Mouse (Mus musculus): ENCODE results near the gene Nfkbie. TPM values are rescaled to one million over a fixed set of nuclear protein-coding genes. Genes with fewer than 3 reads are reported as not detected.

Nfkbie gene
- polyA plus RNA-seq, 1 experiment from 2014 or later: 4.2 TPM

DNA sequence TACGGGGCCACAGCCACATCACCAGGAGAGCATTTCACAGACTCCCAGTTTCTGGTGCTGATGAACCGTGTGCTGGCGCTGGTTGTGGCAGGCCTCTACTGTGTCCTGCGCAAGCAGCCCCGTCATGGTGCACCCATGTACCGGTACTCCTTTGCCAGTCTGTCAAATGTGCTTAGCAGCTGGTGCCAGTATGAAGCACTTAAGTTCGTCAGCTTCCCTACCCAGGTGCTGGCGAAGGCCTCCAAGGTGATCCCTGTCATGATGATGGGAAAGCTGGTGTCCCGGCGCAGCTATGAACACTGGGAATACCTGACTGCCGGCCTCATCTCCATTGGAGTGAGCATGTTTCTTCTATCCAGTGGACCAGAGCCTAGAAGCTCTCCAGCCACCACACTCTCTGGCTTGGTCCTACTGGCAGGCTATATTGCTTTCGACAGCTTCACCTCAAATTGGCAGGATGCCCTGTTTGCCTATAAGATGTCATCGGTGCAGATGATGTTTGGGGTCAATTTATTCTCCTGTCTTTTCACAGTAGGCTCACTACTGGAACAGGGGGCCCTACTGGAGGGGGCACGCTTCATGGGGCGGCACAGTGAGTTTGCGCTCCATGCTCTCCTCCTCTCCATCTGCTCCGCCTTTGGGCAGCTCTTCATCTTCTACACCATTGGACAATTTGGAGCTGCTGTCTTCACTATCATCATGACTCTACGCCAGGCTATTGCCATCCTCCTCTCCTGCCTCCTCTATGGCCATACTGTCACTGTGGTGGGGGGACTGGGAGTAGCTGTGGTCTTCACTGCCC, 11.1 kb downstream of the Nfkbie start:
- H3K27me3 ChIP-seq (ENCODE audit: control insufficient read depth, insufficient read depth, low read length): no peaks in the 10 kb centered on the region
- H3K9me3 ChIP-seq (ENCODE audit: control insufficient read depth, low read depth, low read length): no peaks in the 10 kb centered on the region
- 62% methylated on average over 18 of the region's 18 CpGs for WGBS
- H3K4me3 ChIP-seq (ENCODE audit: low read depth, low read length): no peak overlapping the region
- H3K36me3 ChIP-seq (ENCODE audit: control insufficient read depth, insufficient read depth, low read length): peaks cover 56% of the 10 kb centered on the region
- peaks cover 29% of the 10 kb centered on the region; the same call in 1 of the 2 replicates for H3K4me1 ChIP-seq (ENCODE audit: control insufficient read depth, insufficient read depth, low read length)
- no peak overlapping the region for H3K4me2 ChIP-seq (replicated peaks; ENCODE audit: low read depth, low read length)
- ATAC-seq (ENCODE audit: insufficient number of reproducible peaks, insufficient read depth, low FRiP score, low read depth): no peak
- no peak overlapping the region for H3K9ac ChIP-seq (replicated peaks; ENCODE audit: low read depth, low read length)
- H3K27ac ChIP-seq (ENCODE audit: low read length): no peak overlapping the region

GRCm38 (mm10) chr17:45567162-45567601, 11.7 kb downstream of the Nfkbie start:
- H3K4me3 ChIP-seq (ENCODE audit: low read depth, low read length): no peak overlapping the region
- H3K27me3 ChIP-seq (ENCODE audit: control insufficient read depth, insufficient read depth, low read length): no peaks in the 10 kb centered on the region
- no peaks in the 10 kb centered on the region for H3K9me3 ChIP-seq (ENCODE audit: control insufficient read depth, low read depth, low read length)
- no peak overlapping the region for H3K27ac ChIP-seq (ENCODE audit: low read length)
- no peak overlapping the region for H3K9ac ChIP-seq (replicated peaks; ENCODE audit: low read depth, low read length)
- peaks cover 34% of the 10 kb centered on the region; the same call in 1 of the 2 replicates for H3K4me1 ChIP-seq (ENCODE audit: control insufficient read depth, insufficient read depth, low read length)
- peaks cover 60% of the 10 kb centered on the region for H3K36me3 ChIP-seq (ENCODE audit: control insufficient read depth, insufficient read depth, low read length)
- ATAC-seq (ENCODE audit: insufficient number of reproducible peaks, insufficient read depth, low FRiP score, low read depth): no peak
- no peak overlapping the region for H3K4me2 ChIP-seq (replicated peaks; ENCODE audit: low read depth, low read length)
- WGBS: 25% methylated on average over 4 of the region's 4 CpGs

DNA sequence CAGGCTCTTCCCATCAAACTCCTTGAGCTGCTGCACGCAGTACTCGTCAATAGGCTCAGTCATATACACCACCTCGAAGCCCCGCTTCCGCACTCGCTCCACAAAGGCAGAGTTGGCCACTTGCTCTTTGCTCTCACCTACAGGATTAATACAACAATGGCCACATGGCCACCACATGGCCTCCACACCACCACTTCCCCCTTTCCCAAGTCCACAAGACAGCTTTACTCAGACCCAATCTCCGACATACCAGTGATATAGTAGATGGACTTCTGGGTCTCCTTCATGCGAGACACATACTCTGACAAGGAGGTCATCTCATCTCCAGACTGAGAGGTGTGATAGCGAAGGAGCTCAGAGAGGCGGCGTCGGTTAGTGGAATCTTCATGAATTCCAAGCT, 13.5 kb downstream of the Nfkbie start:
- Histone ChIP-seq H3K9me3 (ENCODE audit: control insufficient read depth, low read depth, low read length) (no peaks in the 10 kb centered on the region), H3K27ac (ENCODE audit: low read length) (no peak overlapping the region), H3K36me3 (ENCODE audit: control insufficient read depth, insufficient read depth, low read length) (peaks cover 60% of the 10 kb centered on the region), H3K9ac (replicated peaks; ENCODE audit: low read depth, low read length) (no peak overlapping the region; the same call in 1 of the 2 replicates), H3K27me3 (ENCODE audit: control insufficient read depth, insufficient read depth, low read length) (no peaks in the 10 kb centered on the region), H3K4me2 (replicated peaks; ENCODE audit: low read depth, low read length) (no peak overlapping the region), H3K4me1 (ENCODE audit: control insufficient read depth, insufficient read depth, low read length) (peaks cover 34% of the 10 kb centered on the region; the same call in 1 of the 2 replicates), H3K4me3 (ENCODE audit: low read depth, low read length) (no peak overlapping the region)
- no peak for ATAC-seq (ENCODE audit: insufficient number of reproducible peaks, insufficient read depth, low FRiP score, low read depth)
- 81% methylated on average over 12 of the region's 12 CpGs for WGBS

DNA sequence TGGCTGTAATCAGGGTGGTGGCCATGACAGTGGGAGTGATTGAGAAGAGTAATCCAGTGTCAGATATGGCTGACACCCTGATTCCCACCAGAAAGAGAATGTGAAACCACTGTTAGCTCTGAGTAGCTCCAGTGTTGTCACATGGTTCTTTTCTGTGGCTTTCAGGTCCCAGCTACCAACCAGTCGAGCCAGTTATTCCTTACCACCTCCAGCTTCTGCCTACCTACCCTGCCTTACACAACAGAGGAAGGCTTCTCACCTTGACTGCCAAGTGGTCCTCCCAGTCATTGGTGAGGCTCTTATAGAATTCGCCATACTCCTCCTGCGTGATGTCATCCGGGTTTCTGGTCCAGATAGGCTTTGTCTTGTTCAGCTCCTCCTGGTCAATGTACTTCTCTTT, 14.5 kb downstream of the Nfkbie start:
- Histone ChIP-seq H3K4me3 (ENCODE audit: low read depth, low read length) (no peak overlapping the region), H3K4me2 (replicated peaks; ENCODE audit: low read depth, low read length) (no peak overlapping the region), H3K9ac (replicated peaks; ENCODE audit: low read depth, low read length) (no peak overlapping the region), H3K27me3 (ENCODE audit: control insufficient read depth, insufficient read depth, low read length) (no peaks in the 10 kb centered on the region), H3K4me1 (ENCODE audit: control insufficient read depth, insufficient read depth, low read length) (peaks cover 34% of the 10 kb centered on the region; the same call in 1 of the 2 replicates), H3K9me3 (ENCODE audit: control insufficient read depth, low read depth, low read length) (no peaks in the 10 kb centered on the region), H3K27ac (ENCODE audit: low read length) (no peak overlapping the region), H3K36me3 (ENCODE audit: control insufficient read depth, insufficient read depth, low read length) (peaks cover 60% of the 10 kb centered on the region)
- no peak for ATAC-seq (ENCODE audit: insufficient number of reproducible peaks, insufficient read depth, low FRiP score, low read depth)
- 77% methylated on average over 4 of the region's 4 CpGs for WGBS

DNA sequence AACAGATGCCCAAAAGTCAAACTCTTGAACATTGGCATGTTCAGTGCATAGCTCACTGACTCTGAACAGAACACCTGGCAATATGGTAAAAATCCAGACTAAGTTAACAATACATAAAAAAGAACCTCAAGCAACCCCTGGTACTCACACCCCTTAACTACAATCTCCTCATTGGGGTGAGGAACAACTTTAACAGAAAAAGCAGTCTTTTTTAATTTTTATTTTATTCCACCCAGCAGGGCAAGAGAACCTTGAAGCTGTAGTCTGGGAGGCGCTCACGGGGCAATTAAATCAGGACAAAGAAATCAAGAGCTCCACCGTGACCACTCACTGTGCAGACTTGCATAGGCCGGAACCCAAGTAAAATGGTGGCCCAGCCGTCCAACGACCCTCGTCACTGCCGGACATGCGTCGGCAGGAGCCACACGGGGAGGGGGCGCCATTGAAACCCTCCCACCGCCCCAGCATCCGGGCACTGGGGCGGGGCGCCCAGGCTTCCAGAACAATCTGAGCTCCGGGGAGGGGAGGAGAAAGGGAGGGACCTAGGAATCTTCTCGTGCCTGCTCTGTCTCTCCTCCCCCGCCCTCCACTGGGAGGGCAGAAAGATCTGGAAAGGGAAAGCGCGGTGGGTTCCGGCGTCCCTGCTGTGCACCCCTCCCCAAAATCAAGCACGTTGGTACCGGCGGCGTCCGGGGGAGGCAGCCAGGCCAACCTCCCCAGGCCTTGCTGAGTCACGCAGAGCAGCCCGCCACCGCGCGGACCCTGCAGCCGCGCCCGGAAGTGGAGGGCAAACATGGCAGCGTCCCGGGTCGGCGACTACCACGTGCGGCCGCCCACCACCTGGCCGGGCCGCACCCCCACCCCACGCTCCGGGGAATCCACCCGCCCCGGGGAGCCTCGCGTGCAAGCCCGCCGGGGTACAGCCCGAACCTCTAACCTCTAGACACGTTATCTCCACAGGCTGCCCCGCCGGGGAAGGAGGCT, 16.9 kb downstream of the Nfkbie start:
- under 1% methylated on average over 55 of the region's 57 CpGs for WGBS
- Histone ChIP-seq H3K9ac (replicated peaks; ENCODE audit: low read depth, low read length) (peak overlapping the region; percentile 99), H3K36me3 (ENCODE audit: control insufficient read depth, insufficient read depth, low read length) (peaks cover 45% of the 10 kb centered on the region), H3K4me2 (replicated peaks; ENCODE audit: low read depth, low read length) (peak overlapping the region; percentile 80), H3K27ac (ENCODE audit: low read length) (peak overlapping the region; percentile 98), H3K4me3 (ENCODE audit: low read depth, low read length) (peak overlapping the region; percentile 100), H3K4me1 (ENCODE audit: control insufficient read depth, insufficient read depth, low read length) (peaks cover 32% of the 10 kb centered on the region; the same call in 1 of the 2 replicates), H3K9me3 (ENCODE audit: control insufficient read depth, low read depth, low read length) (no peaks in the 10 kb centered on the region), H3K27me3 (ENCODE audit: control insufficient read depth, insufficient read depth, low read length) (no peaks in the 10 kb centered on the region)
- ATAC-seq (ENCODE audit: insufficient number of reproducible peaks, insufficient read depth, low FRiP score, low read depth): peak; percentile 34; the same call in 1 of the 2 replicates

DNA sequence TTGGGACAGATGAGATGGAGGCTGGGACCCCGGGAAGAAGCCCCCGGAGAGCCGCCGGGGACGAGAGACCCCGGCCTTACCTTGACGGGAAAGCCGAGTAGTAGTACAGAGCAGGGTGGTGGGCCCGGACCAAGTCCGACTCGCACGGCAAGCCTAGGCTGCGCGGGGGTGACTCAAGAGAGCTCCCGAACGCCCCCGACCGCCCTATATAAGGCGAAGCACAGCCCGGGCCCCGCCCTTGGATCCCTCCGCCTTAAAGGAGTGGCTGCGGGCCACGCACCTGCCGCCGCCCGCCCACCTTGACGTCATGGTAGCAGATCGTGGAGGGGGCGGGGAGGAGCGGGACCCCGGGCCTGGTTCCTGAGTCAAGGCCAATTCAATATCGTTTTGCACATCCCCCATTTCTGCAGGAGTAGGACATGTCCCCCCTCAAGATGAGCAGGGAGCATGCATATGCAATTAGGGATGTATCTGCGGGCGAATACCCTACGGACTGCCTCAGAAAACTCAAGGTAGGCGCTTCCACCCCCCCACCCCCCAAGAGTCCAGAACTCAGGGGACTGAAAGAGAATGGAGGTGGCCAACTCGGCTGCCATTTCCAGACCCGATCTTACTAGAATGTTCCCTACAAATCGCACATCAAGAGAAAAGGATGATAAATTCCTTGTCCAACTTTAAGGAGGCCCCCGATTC, 17.7 kb downstream of the Nfkbie start, which contains the start of gene Hsp90ab1:
Gene Hsp90ab1, minus strand, starts transcription at position 185 of the 693 bp plus-strand sequence.
- ATAC-seq (ENCODE audit: insufficient number of reproducible peaks, insufficient read depth, low FRiP score, low read depth): peak; percentile 81
- Histone ChIP-seq H3K4me1 (ENCODE audit: control insufficient read depth, insufficient read depth, low read length) (peaks cover 32% of the 10 kb centered on the region; the same call in 1 of the 2 replicates), H3K36me3 (ENCODE audit: control insufficient read depth, insufficient read depth, low read length) (peaks cover 37% of the 10 kb centered on the region), H3K9ac (replicated peaks; ENCODE audit: low read depth, low read length) (peak within 1 kb of the TSS; percentile 99), H3K27ac (ENCODE audit: low read length) (peak within 1 kb of the TSS; percentile 98), H3K4me2 (replicated peaks; ENCODE audit: low read depth, low read length) (peak within 1 kb of the TSS; percentile 80), H3K9me3 (ENCODE audit: control insufficient read depth, low read depth, low read length) (no peaks in the 10 kb centered on the region), H3K27me3 (ENCODE audit: control insufficient read depth, insufficient read depth, low read length) (no peaks in the 10 kb centered on the region), H3K4me3 (ENCODE audit: low read depth, low read length) (peak within 1 kb of the TSS; percentile 100)
- WGBS: 0% methylated on average over 41 of the region's 41 CpGs

- H3K4me3 ChIP-seq (ENCODE audit: low read depth, low read length): peak overlapping the region; percentile 100
- peak; percentile 66 for ATAC-seq (ENCODE audit: insufficient number of reproducible peaks, insufficient read depth, low FRiP score, low read depth)
- peaks cover 32% of the 10 kb centered on the region for H3K36me3 ChIP-seq (ENCODE audit: control insufficient read depth, insufficient read depth, low read length)
- peak overlapping the region; percentile 98 for H3K27ac ChIP-seq (ENCODE audit: low read length)
- peak overlapping the region; percentile 76 for H3K9ac ChIP-seq (replicated peaks; ENCODE audit: low read depth, low read length)
- peak overlapping the region; percentile 80 for H3K4me2 ChIP-seq (replicated peaks; ENCODE audit: low read depth, low read length)
- H3K27me3 ChIP-seq (ENCODE audit: control insufficient read depth, insufficient read depth, low read length): no peaks in the 10 kb centered on the region
- WGBS: under 1% methylated on average over 16 of the region's 18 CpGs
- H3K4me1 ChIP-seq (ENCODE audit: control insufficient read depth, insufficient read depth, low read length): peaks cover 36% of the 10 kb centered on the region; the same call in 1 of the 2 replicates
- H3K9me3 ChIP-seq (ENCODE audit: control insufficient read depth, low read depth, low read length): no peaks in the 10 kb centered on the region
These were observed 18.2 kb downstream of the Nfkbie start for GRCm38 (mm10) chr17:45573780-45574123.

Data from stomach, embryonic 14.5 days (tissue).